Mouse (Mus musculus): ENCODE measurements at regions not wholly inside any gene's neighbourhood (a gene's known extent, or its start where the extent isn't known, plus 50 kb on each side); places are given as distances from the start of the nearest gene placed in this dataset.

GRCm38 (mm10) chr7:36313751-36314150, 384.2 kb upstream of the Tshz3 start:
- WGBS = 77% methylated on average over 1 of the region's 1 CpGs
- no peak overlapping the region for H3K4me3 ChIP-seq (replicated peaks; ENCODE audit: extremely low read depth, low read depth, low read length)
- TF ChIP-seq CTCF (IDR thresholded peaks at IDR 0.05; ENCODE audit: insufficient read depth, low read length) (no peak), POLR2A (IDR thresholded peaks at IDR 0.05; ENCODE audit: borderline replicate concordance, extremely low read depth, low read depth, low read length) (no peak)
- no peak for DNase-seq
- no peaks in the 10 kb centered on the region for H3K4me1 ChIP-seq (ENCODE audit: control insufficient read depth, insufficient read depth, low read length)

GRCm38 (mm10) chr7:36309761-36310605, 387.9 kb upstream of the Tshz3 start:
- DNase-seq = no peak
- Histone ChIP-seq H3K4me3 (replicated peaks; ENCODE audit: extremely low read depth, low read depth, low read length) (no peak overlapping the region), H3K4me1 (ENCODE audit: control insufficient read depth, insufficient read depth, low read length) (no peaks in the 10 kb centered on the region)
- TF ChIP-seq POLR2A (IDR thresholded peaks at IDR 0.05; ENCODE audit: borderline replicate concordance, extremely low read depth, low read depth, low read length) = no peak
- TF ChIP-seq CTCF (IDR thresholded peaks at IDR 0.05; ENCODE audit: insufficient read depth, low read length) = no peak
- 86% methylated on average over 5 of the region's 5 CpGs for WGBS

DNA sequence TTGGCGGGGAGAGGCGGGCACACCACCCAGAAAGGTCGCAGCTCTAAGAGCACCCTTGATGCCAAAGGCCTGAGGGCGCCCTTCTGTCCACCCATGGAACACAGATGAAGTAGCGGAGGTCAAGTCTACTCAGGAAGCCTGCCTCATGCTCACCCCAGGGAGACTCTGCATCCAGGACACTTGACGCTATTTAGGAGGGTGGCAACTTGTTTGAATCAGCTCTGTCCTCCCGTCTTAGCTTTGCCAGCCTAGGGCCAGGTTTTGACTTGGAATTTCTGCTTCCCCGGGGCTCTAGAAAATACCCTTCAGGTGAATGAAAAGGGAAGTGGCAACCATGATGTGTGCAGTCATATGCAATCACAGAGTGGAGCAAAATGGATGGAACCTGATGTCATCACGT, 389.2 kb upstream of the Tshz3 start:
- DNase-seq = no peak
- no peak for TF ChIP-seq CTCF (IDR thresholded peaks at IDR 0.05; ENCODE audit: insufficient read depth, low read length)
- TF ChIP-seq POLR2A (IDR thresholded peaks at IDR 0.05; ENCODE audit: borderline replicate concordance, extremely low read depth, low read depth, low read length) = no peak
- 85% methylated on average over 9 of the region's 9 CpGs for WGBS
- no peaks in the 10 kb centered on the region for H3K4me1 ChIP-seq (ENCODE audit: control insufficient read depth, insufficient read depth, low read length)
- H3K4me3 ChIP-seq (replicated peaks; ENCODE audit: extremely low read depth, low read depth, low read length) = no peak overlapping the region

- Histone ChIP-seq H3K4me3 (replicated peaks; ENCODE audit: extremely low read depth, low read depth, low read length) (no peak overlapping the region), H3K4me1 (ENCODE audit: control insufficient read depth, insufficient read depth, low read length) (no peaks in the 10 kb centered on the region)
- WGBS = 80% methylated on average over 10 of the region's 10 CpGs
- no peak for DNase-seq
- TF ChIP-seq CTCF (IDR thresholded peaks at IDR 0.05; ENCODE audit: insufficient read depth, low read length) (no peak), POLR2A (IDR thresholded peaks at IDR 0.05; ENCODE audit: borderline replicate concordance, extremely low read depth, low read depth, low read length) (no peak)
Observed at GRCm38 (mm10) chr7:36308106-36308620, 389.8 kb upstream of the Tshz3 start.

- TF ChIP-seq POLR2A (IDR thresholded peaks at IDR 0.05; ENCODE audit: borderline replicate concordance, extremely low read depth, low read depth, low read length) (no peak), CTCF (IDR thresholded peaks at IDR 0.05; ENCODE audit: insufficient read depth, low read length) (no peak)
- no peak for DNase-seq
Observed at GRCm38 (mm10) chr7:36277275-36277674, 420.6 kb upstream of the Tshz3 start.

GRCm38 (mm10) chr7:36268966-36269365, 429.0 kb upstream of the Tshz3 start:
- 57% methylated on average over 5 of the region's 5 CpGs for WGBS
- Histone ChIP-seq H3K4me1 (ENCODE audit: control insufficient read depth, insufficient read depth, low read length) (no peaks in the 10 kb centered on the region), H3K4me3 (replicated peaks; ENCODE audit: extremely low read depth, low read depth, low read length) (no peak overlapping the region)
- DNase-seq = no peak
- TF ChIP-seq CTCF (IDR thresholded peaks at IDR 0.05; ENCODE audit: insufficient read depth, low read length) = no peak
- no peak for TF ChIP-seq POLR2A (IDR thresholded peaks at IDR 0.05; ENCODE audit: borderline replicate concordance, extremely low read depth, low read depth, low read length)

More at GRCm38 (mm10) chr7:36277275-36277674, 420.6 kb upstream of the Tshz3 start:
- Histone ChIP-seq H3K4me3 (replicated peaks; ENCODE audit: extremely low read depth, low read depth, low read length) (no peak overlapping the region), H3K4me1 (ENCODE audit: control insufficient read depth, insufficient read depth, low read length) (no peaks in the 10 kb centered on the region)

DNA sequence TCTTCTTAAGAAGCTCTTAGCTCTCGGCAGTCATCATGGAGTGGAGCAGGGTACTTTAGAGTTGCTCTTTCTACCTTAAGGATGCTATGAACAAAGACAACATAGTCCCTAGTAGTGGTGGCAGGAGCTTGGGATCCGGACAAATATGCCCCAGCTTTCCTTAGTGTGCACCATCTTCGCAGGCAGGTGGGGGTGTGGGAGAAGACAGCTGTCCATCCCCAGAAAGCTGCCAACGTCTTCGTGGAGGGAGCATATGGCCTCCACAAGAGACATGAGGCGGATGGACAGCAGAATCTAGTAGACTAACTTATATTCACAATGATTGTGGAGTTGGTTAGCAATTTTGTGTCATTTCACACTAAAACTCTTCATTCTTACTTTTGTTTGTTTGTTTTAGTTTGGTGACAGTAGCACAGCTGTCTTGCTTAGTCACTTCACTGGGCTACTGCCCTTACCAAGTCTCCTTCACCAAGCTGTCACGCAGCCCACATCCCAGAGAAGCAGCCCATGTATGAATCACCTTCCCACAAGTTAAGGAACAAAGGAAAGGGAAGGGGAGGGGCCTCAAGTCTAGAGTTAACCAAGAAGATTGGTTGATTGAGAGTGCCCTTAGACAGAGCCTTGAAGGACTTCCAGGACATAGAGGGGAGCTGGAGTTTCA, 432.6 kb upstream of the Tshz3 start:
- no peaks in the 10 kb centered on the region; the same call in 1 of the 2 replicates for H3K4me1 ChIP-seq (ENCODE audit: control insufficient read depth, insufficient read depth, low read length)
- no peak overlapping the region for H3K4me3 ChIP-seq (replicated peaks; ENCODE audit: extremely low read depth, low read depth, low read length)
- no peak for DNase-seq
- 75% methylated on average over 7 of the region's 7 CpGs for WGBS
- TF ChIP-seq CTCF (IDR thresholded peaks at IDR 0.05; ENCODE audit: insufficient read depth, low read length) (no peak), POLR2A (IDR thresholded peaks at IDR 0.05; ENCODE audit: borderline replicate concordance, extremely low read depth, low read depth, low read length) (no peak)

DNA sequence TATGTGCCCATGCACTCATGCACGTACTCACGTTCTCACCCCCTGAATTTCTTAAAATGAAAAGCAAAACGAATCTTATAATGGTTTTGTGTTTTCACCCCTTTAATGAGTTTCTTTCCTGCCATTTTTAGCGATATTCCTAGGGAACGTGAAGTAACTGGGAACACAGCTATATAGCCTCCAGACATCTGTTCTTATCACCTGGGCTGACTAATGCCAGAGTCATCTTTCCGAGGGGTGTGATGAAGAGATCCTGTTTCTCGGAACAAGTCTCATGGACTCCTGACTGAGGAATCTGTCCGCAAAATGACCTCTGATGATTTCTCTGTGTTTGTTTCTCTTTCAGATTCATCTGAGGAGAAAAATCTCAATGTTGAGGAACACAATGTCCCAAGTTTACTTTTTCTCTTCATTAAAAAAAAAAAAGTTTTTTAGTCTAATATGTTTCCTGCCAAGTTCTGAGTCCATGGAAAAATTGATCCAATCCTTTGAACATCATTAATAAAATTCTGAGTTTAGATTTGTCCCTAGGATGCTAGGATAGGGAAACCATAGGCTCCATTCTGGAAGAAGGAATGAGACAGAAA, 435.7 kb upstream of the Tshz3 start:
- Histone ChIP-seq H3K4me1 (ENCODE audit: control insufficient read depth, insufficient read depth, low read length) (no peaks in the 10 kb centered on the region; the same call in 1 of the 2 replicates), H3K4me3 (replicated peaks; ENCODE audit: extremely low read depth, low read depth, low read length) (no peak overlapping the region)
- 58% methylated on average over 8 of the region's 8 CpGs for WGBS
- TF ChIP-seq CTCF (IDR thresholded peaks at IDR 0.05; ENCODE audit: insufficient read depth, low read length) (no peak), POLR2A (IDR thresholded peaks at IDR 0.05; ENCODE audit: borderline replicate concordance, extremely low read depth, low read depth, low read length) (no peak)
- DNase-seq = no peak

GRCm38 (mm10) chr7:36257102-36257501, 440.8 kb upstream of the Tshz3 start:
- TF ChIP-seq POLR2A (IDR thresholded peaks at IDR 0.05; ENCODE audit: borderline replicate concordance, extremely low read depth, low read depth, low read length) = no peak
- TF ChIP-seq CTCF (IDR thresholded peaks at IDR 0.05; ENCODE audit: insufficient read depth, low read length) = no peak
- Histone ChIP-seq H3K4me3 (replicated peaks; ENCODE audit: extremely low read depth, low read depth, low read length) (no peak overlapping the region), H3K4me1 (ENCODE audit: control insufficient read depth, insufficient read depth, low read length) (no peaks in the 10 kb centered on the region)
- 85% methylated on average over 15 of the region's 15 CpGs for WGBS
- DNase-seq = no peak
